Mouse (Mus musculus): Measurements from ENCODE around the gene Etv6.

Gene Etv6

GRCm38 (mm10) chr6:134111599-134111998 is 76.1 kb downstream of the Etv6 start:
- DNase-seq (ENCODE audit: extremely low spot score), result no peak

- no peak for DNase-seq (ENCODE audit: extremely low spot score)
These were observed 77.3 kb downstream of the Etv6 start for GRCm38 (mm10) chr6:134112753-134113152.

GRCm38 (mm10) chr6:134113168-134113567 is 77.7 kb downstream of the Etv6 start:
- DNase-seq (ENCODE audit: extremely low spot score), result no peak

GRCm38 (mm10) chr6:134115219-134115968 is 79.9 kb downstream of the Etv6 start:
- DNase-seq (ENCODE audit: extremely low spot score), result no peak

GRCm38 (mm10) chr6:134117380-134117938 is 82.0 kb downstream of the Etv6 start:
- no peak for DNase-seq (ENCODE audit: extremely low spot score)

- no peak for DNase-seq (ENCODE audit: extremely low spot score)
These were observed 83.0 kb downstream of the Etv6 start for GRCm38 (mm10) chr6:134118506-134118905.

GRCm38 (mm10) chr6:134119136-134119535 is 83.6 kb downstream of the Etv6 start:
- DNase-seq (ENCODE audit: extremely low spot score), result peak; percentile 12

GRCm38 (mm10) chr6:134120227-134120626 is 84.7 kb downstream of the Etv6 start:
- no peak for DNase-seq (ENCODE audit: extremely low spot score)

- DNase-seq (ENCODE audit: extremely low spot score), result no peak
These were observed 85.2 kb downstream of the Etv6 start for GRCm38 (mm10) chr6:134120712-134121111.

- no peak for DNase-seq (ENCODE audit: extremely low spot score)
These were observed 87.4 kb downstream of the Etv6 start for GRCm38 (mm10) chr6:134122945-134123344.

GRCm38 (mm10) chr6:134123474-134123873 is 88.0 kb downstream of the Etv6 start:
- DNase-seq (ENCODE audit: extremely low spot score), result no peak

GRCm38 (mm10) chr6:134124256-134124655 is 88.8 kb downstream of the Etv6 start:
- no peak for DNase-seq (ENCODE audit: extremely low spot score)

GRCm38 (mm10) chr6:134127996-134128395 is 92.5 kb downstream of the Etv6 start:
- no peak for DNase-seq (ENCODE audit: extremely low spot score)

- no peak for DNase-seq (ENCODE audit: extremely low spot score)
These were observed 93.1 kb downstream of the Etv6 start for GRCm38 (mm10) chr6:134128594-134128993.

- DNase-seq (ENCODE audit: extremely low spot score), result no peak
These were observed 94.3 kb downstream of the Etv6 start for GRCm38 (mm10) chr6:134129848-134130247.

GRCm38 (mm10) chr6:134130816-134131215 is 95.3 kb downstream of the Etv6 start:
- DNase-seq (ENCODE audit: extremely low spot score), result no peak

GRCm38 (mm10) chr6:134131601-134132000 is 96.1 kb downstream of the Etv6 start:
- no peak for DNase-seq (ENCODE audit: extremely low spot score)

- DNase-seq (ENCODE audit: extremely low spot score), result no peak
These were observed 98.3 kb downstream of the Etv6 start for GRCm38 (mm10) chr6:134133756-134134155.

GRCm38 (mm10) chr6:134134821-134135323 is 99.4 kb downstream of the Etv6 start:
- DNase-seq (ENCODE audit: extremely low spot score), result no peak

- no peak for DNase-seq (ENCODE audit: extremely low spot score)
These were observed 100.8 kb downstream of the Etv6 start for GRCm38 (mm10) chr6:134136315-134136714.

- DNase-seq (ENCODE audit: extremely low spot score), result no peak
These were observed 103.9 kb downstream of the Etv6 start for GRCm38 (mm10) chr6:134139359-134139758.

- no peak for DNase-seq (ENCODE audit: extremely low spot score)
These were observed 105.5 kb downstream of the Etv6 start for GRCm38 (mm10) chr6:134140718-134141615.

All from embryo, embryonic 9.5 days (tissue).